Mouse (Mus musculus): ENCODE measurements around the gene Larp6. TPM values are rescaled to one million over a fixed set of nuclear protein-coding genes. Genes with fewer than 3 reads are reported as not detected.

Larp6 gene
- polyA plus RNA-seq (2015; fragmentation: Nextera tagmentation; extraction: Ambion mirVana), result 2.4 and 2.7 TPM in 2 replicates

GRCm38 (mm10) chr9:60712771-60713541 is at the start of gene Larp6:
Larp6 (plus strand) TSS chr9:60712989.

GRCm38 (mm10) chr9:60687891-60688324 is 24.9 kb upstream of the Larp6 start, which contains the start of gene Lrrc49:
Lrrc49 (minus strand) TSS chr9:60688158.

Other genes starting within 250 kb of the Larp6 start
- 18.2 and 18.7 TPM in 2 replicates for gene Thsd4, start 190.9 kb upstream of the Larp6 start, polyA plus RNA-seq (2015; fragmentation: Nextera tagmentation; extraction: Ambion mirVana)
- 6.9 and 9.9 TPM in 2 replicates for gene Lrrc49, start 24.8 kb upstream of the Larp6 start, polyA plus RNA-seq (2015; fragmentation: Nextera tagmentation; extraction: Ambion mirVana)
- gene Uaca, start 81.6 kb downstream of the Larp6 start, polyA plus RNA-seq (2015; fragmentation: Nextera tagmentation; extraction: Ambion mirVana), result 16.1 and 16.8 TPM in 2 replicates

Measured in urinary bladder, postnatal 0 days (tissue).